19 mouse cellular contexts compared by ENCODE assay signal in the genomic region with DNA sequence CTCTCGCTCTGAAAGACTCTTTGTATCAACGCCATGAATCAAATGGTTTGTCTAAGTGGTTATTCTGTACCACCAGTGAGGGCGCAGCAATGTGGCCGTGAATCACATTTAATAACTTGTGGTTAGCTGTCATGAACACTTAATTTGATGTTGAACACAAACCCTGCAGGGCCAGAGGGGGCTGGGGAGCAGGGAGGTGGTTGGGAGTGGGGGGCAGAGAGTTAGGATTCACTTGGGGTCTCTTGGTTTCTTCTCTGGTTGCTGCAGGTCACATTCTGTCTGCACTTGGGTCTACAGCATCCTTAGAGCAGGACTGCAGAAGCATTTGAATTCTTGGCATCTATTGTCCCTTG.
DNase-seq lines count a peak whose midpoint lies in the region; ATAC-seq and TF ChIP-seq lines count a peak whose summit lies in the region.
"Had no signal": no experiment of that assay in that cellular context is flagged by ENCODE, and none has a peak within 500 bp of the region (broad histone marks: within the 10 kb centered on the region; RNA-seq: fewer than 3 reads in every experiment).

No protein-coding gene starts in this region.

- H3K27me3 ChIP-seq in hindbrain, embryonic 11.5 days (ENCODE audit: control insufficient read depth, insufficient read depth, low read length): no peaks in the 10 kb centered on the region
- no peaks in the 10 kb centered on the region for H3K27me3 ChIP-seq in hindbrain, embryonic 14.5 days (ENCODE audit: control insufficient read depth, insufficient read depth, low read length)
- H3K27me3 ChIP-seq in embryonic facial prominence, embryonic 13.5 days: peaks cover 16% of the 10 kb centered on the region
- H3K27me3 ChIP-seq in limb, embryonic 14.5 days (ENCODE audit: control insufficient read depth, insufficient read depth, low read length): no peaks in the 10 kb centered on the region
- H3K27me3 ChIP-seq: forebrain, embryonic 13.5 days; stomach, embryonic 15.5 days had no signal

- no peak overlapping the region for H3K27ac ChIP-seq in hindbrain, embryonic 11.5 days (ENCODE audit: low read depth, low read length)
- no peak overlapping the region for H3K27ac ChIP-seq in hindbrain, embryonic 14.5 days
- peak overlapping the region; percentile 82 for H3K27ac ChIP-seq in embryonic facial prominence, embryonic 13.5 days
- peak overlapping the region; percentile 55 for H3K27ac ChIP-seq in limb, embryonic 14.5 days (replicated peaks; ENCODE audit: low read depth, low read length)
- no peak overlapping the region for H3K27ac ChIP-seq in layer of hippocampus, adult 2 months
- H3K27ac ChIP-seq: forebrain, embryonic 13.5 days; gastrocnemius, adult 2 months; macrophage; stomach, embryonic 15.5 days had no signal

- H3K9me3 ChIP-seq in hindbrain, embryonic 11.5 days (ENCODE audit: control insufficient read depth, low read length): no peaks in the 10 kb centered on the region
- no peaks in the 10 kb centered on the region for H3K9me3 ChIP-seq in hindbrain, embryonic 14.5 days (ENCODE audit: control insufficient read depth, low read length)
- no peaks in the 10 kb centered on the region for H3K9me3 ChIP-seq in embryonic facial prominence, embryonic 13.5 days
- H3K9me3 ChIP-seq in limb, embryonic 14.5 days (ENCODE audit: control insufficient read depth, low read length): no peaks in the 10 kb centered on the region
- H3K9me3 ChIP-seq: forebrain, embryonic 13.5 days; stomach, embryonic 15.5 days had no signal

- H3K4me1 ChIP-seq in hindbrain, embryonic 11.5 days (replicated peaks; ENCODE audit: control insufficient read depth, insufficient read depth, low read length): 0 out of 2 replicates have a peak, but pooled peaks cover 2% of the 10 kb centered on the region
- H3K4me1 ChIP-seq in hindbrain, embryonic 14.5 days (replicated peaks; ENCODE audit: control insufficient read depth, insufficient read depth, low read length): no peaks in the 10 kb centered on the region
- peaks cover 24% of the 10 kb centered on the region for H3K4me1 ChIP-seq in embryonic facial prominence, embryonic 13.5 days
- peaks cover 19% of the 10 kb centered on the region for H3K4me1 ChIP-seq in limb, embryonic 14.5 days (ENCODE audit: control insufficient read depth, insufficient read depth, low read length)
- H3K4me1 ChIP-seq: stomach, embryonic 15.5 days had no signal

- WGBS in hindbrain, embryonic 11.5 days: 74% methylated on average over 4 of the region's 4 CpGs
- 69% methylated on average over 4 of the region's 4 CpGs for WGBS in hindbrain, embryonic 14.5 days
- WGBS in embryonic facial prominence, embryonic 13.5 days: 32% methylated on average over 4 of the region's 4 CpGs
- 45% methylated on average over 4 of the region's 4 CpGs for WGBS in limb, embryonic 14.5 days

- H3K9ac ChIP-seq in hindbrain, embryonic 11.5 days (ENCODE audit: low read depth, low read length): no peak overlapping the region
- no peak overlapping the region for H3K9ac ChIP-seq in hindbrain, embryonic 14.5 days
- H3K9ac ChIP-seq in embryonic facial prominence, embryonic 13.5 days: 0 out of 2 replicates have a peak overlapping the region, but pooled peaks have one; percentile 7
- H3K9ac ChIP-seq in limb, embryonic 14.5 days (ENCODE audit: low read depth, low read length, severe bottlenecking): no peak overlapping the region
- H3K9ac ChIP-seq: forebrain, embryonic 13.5 days; stomach, embryonic 15.5 days had no signal

- H3K4me2 ChIP-seq in hindbrain, embryonic 11.5 days (replicated peaks; ENCODE audit: low read depth, low read length): no peak overlapping the region
- H3K4me2 ChIP-seq in hindbrain, embryonic 14.5 days (replicated peaks): no peak overlapping the region
- peak overlapping the region; percentile 28 for H3K4me2 ChIP-seq in embryonic facial prominence, embryonic 13.5 days
- H3K4me2 ChIP-seq in limb, embryonic 14.5 days (replicated peaks; ENCODE audit: low read depth, low read length, severe bottlenecking): no peak overlapping the region
- H3K4me2 ChIP-seq: forebrain, embryonic 13.5 days; stomach, embryonic 15.5 days had no signal

- H3K4me3 ChIP-seq in hindbrain, embryonic 11.5 days (ENCODE audit: low read depth, low read length): no peak overlapping the region
- H3K4me3 ChIP-seq in hindbrain, embryonic 14.5 days (replicated peaks; ENCODE audit: low read length): no peak overlapping the region
- no peak overlapping the region for H3K4me3 ChIP-seq in embryonic facial prominence, embryonic 13.5 days
- no peak overlapping the region for H3K4me3 ChIP-seq in limb, embryonic 14.5 days (replicated peaks; ENCODE audit: low read length)
- no peak overlapping the region for H3K4me3 ChIP-seq in layer of hippocampus, adult 2 months
- H3K4me3 ChIP-seq: forebrain, embryonic 13.5 days; gastrocnemius, adult 2 months; stomach, embryonic 15.5 days had no signal

- TF ChIP-seq CTCF in layer of hippocampus, adult 2 months (conservative IDR thresholded peaks at IDR 0.05): no peak

- H3K36me3 ChIP-seq in hindbrain, embryonic 11.5 days (ENCODE audit: control insufficient read depth, insufficient read depth, low read length): no peaks in the 10 kb centered on the region
- no peaks in the 10 kb centered on the region for H3K36me3 ChIP-seq in hindbrain, embryonic 14.5 days (replicated peaks; ENCODE audit: control insufficient read depth, insufficient read depth)
- H3K36me3 ChIP-seq in embryonic facial prominence, embryonic 13.5 days: no peaks in the 10 kb centered on the region
- no peaks in the 10 kb centered on the region for H3K36me3 ChIP-seq in limb, embryonic 14.5 days (ENCODE audit: control insufficient read depth, insufficient read depth, low read length)
- H3K36me3 ChIP-seq: G1E; stomach, embryonic 15.5 days had no signal

- no peak for TF ChIP-seq POLR2A in limb, embryonic 14.5 days (IDR thresholded peaks at IDR 0.05; ENCODE audit: borderline replicate concordance, extremely low read depth, insufficient read depth, insufficient read length)

- peak; percentile 17 for DNase-seq in hindbrain, embryonic 11.5 days (ENCODE audit: low spot score)
- DNase-seq in hindbrain, embryonic 14.5 days (ENCODE audit: low spot score): no peak
- peak; percentile 26 for DNase-seq in embryo, embryonic 11.5 days (ENCODE audit: low read depth, low spot score)
- DNase-seq in limb, embryonic 14.5 days (ENCODE audit: low spot score): peak; percentile 38
- no peak for DNase-seq in frontal cortex, postnatal 10 days (ENCODE audit: low spot score in 2 of 2)
- no peak for DNase-seq in layer of hippocampus, adult 2 months (ENCODE audit: low spot score in 2 of 2)
- no peak for DNase-seq in cerebellum, adult 9-10 months
- DNase-seq: adrenal gland, adult 8-10 months; cerebellum, adult 2 months; gastrocnemius, adult 2 months; kidney, postnatal 25 days; lung, adult 18-20 months; thymus, postnatal 14 days had no signal

- ATAC-seq in hindbrain, embryonic 11.5 days (ENCODE audit: low FRiP score): no peak
- no peak for ATAC-seq in hindbrain, embryonic 14.5 days (ENCODE audit: low FRiP score)
- ATAC-seq in embryonic facial prominence, embryonic 13.5 days (ENCODE audit: insufficient number of reproducible peaks, insufficient read depth, low FRiP score, low TSS enrichment, low read depth): no peak
- no peak for ATAC-seq in limb, embryonic 14.5 days (ENCODE audit: low FRiP score, low read depth)
- ATAC-seq: inflammation-experienced regulatory T-cells, adult 6 months had no signal

Comparison
In these comparisons a context has a peak if more than half of its experiments do, and no peak if none do; other contexts are left out.
1. DNase-seq: peak in hindbrain, embryonic 11.5 days (single experiment), embryo, embryonic 11.5 days (single experiment) and limb, embryonic 14.5 days (single experiment); none in hindbrain, embryonic 14.5 days (single experiment), frontal cortex, postnatal 10 days (0 of 2), layer of hippocampus, adult 2 months (0 of 2) and cerebellum, adult 9-10 months (single experiment).
2. H3K27ac ChIP-seq: peak in embryonic facial prominence, embryonic 13.5 days (single experiment) and limb, embryonic 14.5 days (single experiment); none in hindbrain, embryonic 11.5 days (single experiment), hindbrain, embryonic 14.5 days (single experiment) and layer of hippocampus, adult 2 months (single experiment).